Mouse (Mus musculus) forebrain, embryonic 15.5 days (tissue): ENCODE results near the gene Fcrl6. TPM values are rescaled to one million over a fixed set of nuclear protein-coding genes. Genes with fewer than 3 reads are reported as not detected.

ENCODE experiments used
- ATAC-seq: fragments of 200-750 bp; cut with Nextera tagmentation; replicated peaks from 2 replicates; pipeline ENCODE4 v1.8.0; 2017; ENCODE audit warnings: mild to moderate bottlenecking, moderate TSS enrichment, moderate library complexity
- H3K27ac ChIP-seq: fragments of 300-500 bp; sonication (generic); replicated peaks from 2 replicates; pipeline ENCODE4 v1.5.1; 2015; ENCODE audit warnings: mild to moderate bottlenecking, inconsistent platforms
- H3K27me3 ChIP-seq: fragments of 300-500 bp; sonication (generic); 2 replicates; pipeline ENCODE4 v1.6.1; 2015; ENCODE audit warnings: inconsistent platforms
- H3K36me3 ChIP-seq: fragments of 300-500 bp; sonication (generic); 2 replicates; pipeline ENCODE4 v1.6.1; 2015; ENCODE audit warnings: mild to moderate bottlenecking, inconsistent platforms
- H3K4me1 ChIP-seq: fragments of 300-500 bp; sonication (generic); 2 replicates; pipeline ENCODE4 v1.6.1; 2015; ENCODE audit warnings: inconsistent platforms
- H3K4me2 ChIP-seq: fragments of 300-500 bp; sonication (generic); replicated peaks from 2 replicates; pipeline ENCODE4 v1.6.1; 2015; ENCODE audit warnings: mild to moderate bottlenecking, inconsistent platforms
- H3K4me3 ChIP-seq: fragments of 300-500 bp; sonication (generic); 2 replicates; pipeline ENCODE4 v1.5.1; 2015; ENCODE audit warnings: mild to moderate bottlenecking, inconsistent platforms
- H3K9ac ChIP-seq: fragments of 300-500 bp; sonication (generic); replicated peaks from 2 replicates; pipeline ENCODE4 v1.6.1; 2015; ENCODE audit warnings: mild to moderate bottlenecking, inconsistent platforms
- H3K9me3 ChIP-seq: fragments of 300-500 bp; sonication (generic); 2 replicates; pipeline ENCODE4 v1.6.1; 2016; ENCODE audit warnings: inconsistent platforms
- WGBS: fragments of 180-500 bp; shearing (Covaris S2); methylation state at CpG from one replicate; pipeline ENCODE4 v1.1.7; 2015; ENCODE audit warnings: mixed read lengths; 5-methylcytosine and 5-hydroxymethylcytosine counted together
- polyA plus RNA-seq: library from polyadenylated mRNA; unstranded; fragments of >200 nt; fragmentation: Nextera tagmentation; extraction: Ambion mirVana; gene quantifications from 2 replicates; pipeline ENCODE4 v1.2.1, GENCODE M21; 2015

Gene Fcrl6
- polyA plus RNA-seq, 1 experiment from 2014 or later = not detected

DNA sequence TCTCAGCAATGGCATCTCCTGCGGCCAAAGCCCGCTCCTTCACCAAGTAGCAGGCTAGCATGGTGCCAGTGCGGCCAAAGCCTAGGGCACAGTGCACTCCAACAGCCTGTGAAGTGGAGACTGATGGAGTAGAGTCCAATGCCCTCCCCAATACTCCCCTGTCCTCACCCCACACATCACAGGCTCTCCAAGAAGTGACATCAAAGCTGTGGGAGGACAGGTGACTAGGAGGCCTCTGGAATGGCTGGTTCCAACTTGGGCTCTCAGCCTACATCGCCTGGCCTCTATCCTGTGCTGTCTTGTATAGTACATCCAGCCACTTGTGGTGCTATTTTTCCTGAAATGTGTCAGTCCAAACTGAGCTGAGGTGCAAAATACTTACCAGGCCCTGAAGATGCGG is 29.4 kb upstream of the Fcrl6 start:
- H3K9ac ChIP-seq = no peak overlapping the region
- 0 out of 2 replicates have a peak, but pooled peaks cover 3% of the 10 kb centered on the region for H3K4me1 ChIP-seq
- no peaks in the 10 kb centered on the region for H3K27me3 ChIP-seq
- WGBS = 85% methylated on average over 5 of the region's 5 CpGs
- H3K4me3 ChIP-seq = no peak overlapping the region
- no peak overlapping the region for H3K4me2 ChIP-seq
- ATAC-seq = no peak
- no peak overlapping the region for H3K27ac ChIP-seq
- no peaks in the 10 kb centered on the region for H3K9me3 ChIP-seq
- H3K36me3 ChIP-seq = no peaks in the 10 kb centered on the region

- H3K9me3 ChIP-seq = no peaks in the 10 kb centered on the region
- no peak for ATAC-seq
- no peak overlapping the region for H3K4me2 ChIP-seq
- no peak overlapping the region for H3K27ac ChIP-seq
- no peaks in the 10 kb centered on the region for H3K36me3 ChIP-seq
- no peaks in the 10 kb centered on the region for H3K27me3 ChIP-seq
- no peak overlapping the region for H3K4me3 ChIP-seq
- H3K4me1 ChIP-seq = 0 out of 2 replicates have a peak, but pooled peaks cover 3% of the 10 kb centered on the region
- WGBS = 83% methylated on average over 7 of the region's 7 CpGs
- no peak overlapping the region for H3K9ac ChIP-seq
Observed at GRCm38 (mm10) chr1:172629831-172630230, 27.5 kb upstream of the Fcrl6 start.

DNA sequence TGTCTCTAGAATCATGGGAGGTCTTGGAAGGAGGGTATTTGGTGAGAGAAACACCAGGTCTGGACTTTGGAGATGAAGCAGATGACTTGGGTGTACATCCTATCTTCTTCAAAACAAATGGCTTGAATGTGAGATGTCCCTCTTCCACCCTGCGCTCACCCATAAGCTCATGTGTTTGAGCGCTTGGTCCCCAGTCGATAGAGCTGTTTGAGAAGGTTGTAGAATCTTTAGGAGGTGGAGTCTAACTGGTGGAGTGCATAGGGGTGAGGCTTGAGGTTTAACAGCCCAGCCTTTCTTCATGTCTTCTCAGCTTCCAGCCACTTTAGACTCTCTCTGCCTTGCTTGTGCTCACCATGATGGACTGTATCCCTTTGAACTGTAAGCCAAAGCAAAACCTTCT is 24.0 kb upstream of the Fcrl6 start:
- no peak for ATAC-seq
- no peaks in the 10 kb centered on the region for H3K36me3 ChIP-seq
- H3K9ac ChIP-seq = no peak overlapping the region
- H3K4me2 ChIP-seq = no peak overlapping the region
- H3K4me3 ChIP-seq = no peak overlapping the region
- H3K9me3 ChIP-seq = no peaks in the 10 kb centered on the region
- no peak overlapping the region for H3K27ac ChIP-seq
- WGBS = 95% methylated on average over 3 of the region's 3 CpGs
- H3K27me3 ChIP-seq = no peaks in the 10 kb centered on the region
- H3K4me1 ChIP-seq = no peaks in the 10 kb centered on the region

DNA sequence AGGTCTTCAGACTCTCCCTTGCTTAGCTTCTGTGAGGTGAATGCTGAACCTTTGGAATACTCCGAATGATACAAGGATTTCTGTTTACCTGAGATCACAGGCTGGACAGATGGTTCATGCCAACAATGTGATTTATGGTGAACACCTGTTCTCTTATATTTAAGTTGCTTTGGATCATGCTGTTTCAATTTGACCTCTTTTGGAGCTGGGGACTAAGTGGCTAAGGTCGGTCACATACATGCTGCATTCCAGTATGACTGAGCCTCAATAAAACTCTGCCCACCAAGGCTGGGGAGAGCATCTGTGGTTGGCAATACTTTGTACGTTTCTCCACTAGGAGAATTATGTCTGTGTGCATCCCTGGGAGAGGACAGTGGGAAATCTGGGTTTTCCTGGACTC is 21.7 kb upstream of the Fcrl6 start:
- Histone ChIP-seq H3K9ac (no peak overlapping the region), H3K4me2 (no peak overlapping the region), H3K36me3 (no peaks in the 10 kb centered on the region), H3K27ac (no peak overlapping the region), H3K27me3 (no peaks in the 10 kb centered on the region), H3K4me1 (no peaks in the 10 kb centered on the region), H3K9me3 (no peaks in the 10 kb centered on the region), H3K4me3 (no peak overlapping the region)
- WGBS = 91% methylated on average over 3 of the region's 3 CpGs
- ATAC-seq = no peak

DNA sequence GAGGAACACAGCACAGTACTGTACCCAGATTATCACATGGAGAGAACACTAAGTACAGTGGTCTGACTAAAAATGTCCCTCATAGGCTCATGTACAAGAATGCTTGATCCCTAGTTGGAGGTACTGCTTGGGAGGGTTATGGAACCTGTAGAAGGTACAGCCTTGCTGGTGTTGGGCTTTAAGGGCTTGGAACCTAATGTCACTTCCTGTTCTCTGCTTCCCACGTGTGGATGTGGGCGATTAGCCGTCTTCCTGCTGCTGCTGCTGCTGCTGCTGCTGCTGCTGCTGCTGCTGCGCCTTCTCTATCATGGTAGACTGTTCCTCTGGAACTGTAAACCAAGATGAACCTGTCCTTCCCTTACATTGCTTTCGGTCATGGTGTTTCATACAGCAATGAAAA is 21.2 kb upstream of the Fcrl6 start:
- 82% methylated on average over 5 of the region's 5 CpGs for WGBS
- no peak overlapping the region for H3K4me2 ChIP-seq
- H3K9me3 ChIP-seq = no peaks in the 10 kb centered on the region
- H3K4me3 ChIP-seq = no peak overlapping the region
- no peak for ATAC-seq
- H3K27me3 ChIP-seq = no peaks in the 10 kb centered on the region
- no peaks in the 10 kb centered on the region for H3K36me3 ChIP-seq
- no peak overlapping the region for H3K27ac ChIP-seq
- no peak overlapping the region for H3K9ac ChIP-seq
- no peaks in the 10 kb centered on the region for H3K4me1 ChIP-seq

DNA sequence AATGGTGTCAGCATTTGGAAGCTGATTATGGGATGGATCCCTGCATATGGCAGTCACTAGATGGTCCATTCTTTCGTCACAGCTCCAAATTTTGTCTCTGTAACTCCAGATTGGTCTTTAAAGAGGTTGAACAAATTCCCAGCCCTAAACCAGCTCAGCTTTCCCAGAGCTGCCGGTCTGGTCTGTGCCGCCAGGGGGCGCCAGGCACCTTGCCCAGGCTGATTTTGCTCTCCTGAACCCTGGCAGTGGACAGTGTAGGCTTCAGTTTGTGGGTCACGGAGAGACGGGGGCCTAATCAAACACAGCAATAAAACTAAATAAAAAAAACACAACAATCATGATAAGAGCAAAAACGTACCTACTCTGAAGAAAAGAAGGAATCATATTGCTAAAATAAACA is 16.9 kb upstream of the Fcrl6 start:
- Histone ChIP-seq H3K27ac (no peak overlapping the region), H3K9ac (no peak overlapping the region), H3K4me2 (no peak overlapping the region), H3K36me3 (no peaks in the 10 kb centered on the region), H3K4me1 (peaks cover 12% of the 10 kb centered on the region), H3K4me3 (no peak overlapping the region), H3K9me3 (no peaks in the 10 kb centered on the region), H3K27me3 (no peaks in the 10 kb centered on the region)
- 17% methylated on average over 7 of the region's 7 CpGs for WGBS
- no peak for ATAC-seq

DNA sequence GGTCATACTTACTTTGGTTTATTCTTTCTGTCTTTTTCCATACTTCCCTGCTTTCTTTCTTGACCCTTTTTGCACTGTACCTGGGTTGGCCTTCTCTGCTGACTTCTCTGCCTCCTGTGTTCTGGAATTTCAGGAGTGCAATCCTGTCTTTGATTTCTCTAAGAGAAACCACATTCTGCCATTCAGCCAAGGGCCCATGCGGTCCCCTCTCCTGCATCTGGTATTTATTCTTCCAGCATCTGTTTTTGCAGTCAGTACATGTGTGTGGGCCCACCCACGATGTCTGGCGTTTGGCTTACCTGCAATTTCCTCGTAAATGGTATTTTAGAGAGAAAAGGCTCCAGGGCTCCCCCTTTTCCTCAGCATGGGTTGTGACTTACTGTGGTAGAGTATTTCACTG is 15.8 kb upstream of the Fcrl6 start:
- no peak for ATAC-seq
- Histone ChIP-seq H3K27me3 (no peaks in the 10 kb centered on the region), H3K4me3 (no peak overlapping the region), H3K36me3 (no peaks in the 10 kb centered on the region), H3K4me2 (no peak overlapping the region), H3K27ac (no peak overlapping the region), H3K9me3 (no peaks in the 10 kb centered on the region), H3K4me1 (peaks cover 12% of the 10 kb centered on the region), H3K9ac (no peak overlapping the region)
- WGBS = 83% methylated on average over 4 of the region's 4 CpGs

DNA sequence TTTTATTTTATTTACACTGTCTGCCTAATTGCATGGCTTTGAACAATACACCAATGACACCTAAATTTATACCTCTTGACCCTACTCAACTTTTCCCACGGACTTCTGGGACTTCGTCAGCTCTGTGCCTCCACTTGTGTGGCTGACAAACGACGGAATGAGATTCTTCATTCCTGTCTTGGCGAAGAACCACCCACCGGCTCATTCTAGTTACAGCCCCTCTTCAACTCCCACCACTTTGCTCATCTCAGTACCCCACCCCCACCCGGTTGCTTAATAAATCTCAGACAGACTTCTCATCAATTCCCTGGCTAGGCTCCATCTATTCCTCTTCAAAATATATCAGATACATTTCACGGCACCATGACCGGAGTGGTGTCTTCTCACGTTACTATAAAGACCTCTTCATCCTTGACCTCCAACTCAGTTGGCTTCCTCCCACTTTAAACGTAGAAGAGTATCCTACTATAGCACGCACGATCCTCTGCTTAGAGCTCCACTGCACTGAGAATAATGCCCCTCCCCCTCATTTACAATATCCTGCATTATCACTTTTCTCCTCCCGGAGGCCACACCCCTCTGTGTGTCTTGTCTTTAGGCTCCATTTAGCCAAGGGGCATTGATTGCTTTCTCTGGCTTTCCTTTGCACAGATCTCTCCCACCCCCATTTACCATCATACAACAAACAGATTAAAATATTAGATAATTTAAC is 15.2 kb upstream of the Fcrl6 start:
- no peaks in the 10 kb centered on the region for H3K27me3 ChIP-seq
- peak; percentile 27 for ATAC-seq
- no peaks in the 10 kb centered on the region for H3K9me3 ChIP-seq
- H3K4me1 ChIP-seq = peaks cover 12% of the 10 kb centered on the region
- peak overlapping the region; percentile 46 for H3K9ac ChIP-seq
- H3K27ac ChIP-seq = no peak overlapping the region
- H3K4me3 ChIP-seq = peak overlapping the region; percentile 38
- peak overlapping the region; percentile 76 for H3K4me2 ChIP-seq
- no peaks in the 10 kb centered on the region for H3K36me3 ChIP-seq
- WGBS = 42% methylated on average over 14 of the region's 14 CpGs

DNA sequence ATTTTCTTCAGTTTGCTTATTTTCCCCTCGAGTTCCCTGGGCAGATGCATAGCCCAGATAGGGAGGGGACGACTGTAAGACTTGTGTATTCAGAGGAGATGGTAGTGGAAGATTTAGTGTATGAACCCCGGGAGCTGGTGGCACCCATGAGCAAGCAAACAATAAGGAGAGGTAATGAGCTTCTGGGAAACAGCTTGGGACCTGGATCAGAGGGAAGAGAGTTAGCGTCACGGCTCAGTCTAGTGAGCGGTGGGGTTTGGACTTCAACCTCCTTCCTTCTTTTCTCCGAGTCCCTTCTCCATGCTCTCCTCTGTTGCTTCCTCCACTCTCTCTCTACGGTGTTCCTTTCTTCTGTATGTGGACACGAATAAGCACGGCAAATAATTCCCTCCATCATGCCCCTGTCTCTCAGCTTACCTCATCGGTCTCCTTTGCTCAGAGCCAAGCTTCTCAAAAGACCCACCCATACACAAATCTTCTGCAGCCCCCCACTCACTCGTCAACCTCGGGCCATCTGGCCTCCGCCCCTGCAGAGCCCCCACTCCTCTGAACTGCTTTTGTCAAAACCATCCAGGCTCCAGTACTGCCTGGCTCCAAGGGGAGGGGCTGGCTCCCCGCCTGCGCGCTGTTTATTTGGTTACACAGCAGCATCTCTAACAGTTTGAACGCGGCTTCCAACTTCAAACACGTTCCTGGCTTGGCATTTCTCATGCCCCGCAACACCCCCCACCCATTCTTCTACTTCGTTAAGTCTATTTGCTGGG is 14.4 kb upstream of the Fcrl6 start:
- no peak overlapping the region for H3K27ac ChIP-seq
- ATAC-seq = peak; percentile 85

DNA sequence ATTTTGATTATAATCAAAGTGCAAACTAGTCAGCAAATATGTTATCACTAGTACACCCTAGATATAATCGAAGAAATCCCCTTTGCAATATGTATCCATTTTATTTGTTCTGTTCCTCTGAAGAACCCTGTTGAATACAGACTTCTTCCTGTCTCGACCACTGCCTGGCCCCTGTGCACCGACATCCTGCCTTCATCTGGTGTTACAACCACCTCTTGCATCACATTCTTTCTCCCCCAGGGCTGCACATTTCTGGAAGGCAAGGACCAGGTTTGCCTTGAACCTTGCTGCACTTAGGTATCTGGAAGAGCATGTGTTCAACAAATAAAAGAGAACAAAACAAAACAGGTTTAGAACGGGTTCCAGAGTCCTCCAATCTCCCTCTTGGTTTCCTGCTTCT is 13.1 kb upstream of the Fcrl6 start:
- 89% methylated on average over 4 of the region's 4 CpGs for WGBS
- ATAC-seq = no peak
- Histone ChIP-seq H3K9ac (no peak overlapping the region), H3K36me3 (no peaks in the 10 kb centered on the region), H3K4me3 (no peak overlapping the region), H3K4me2 (no peak overlapping the region), H3K4me1 (peaks cover 12% of the 10 kb centered on the region), H3K27ac (no peak overlapping the region), H3K9me3 (no peaks in the 10 kb centered on the region), H3K27me3 (no peaks in the 10 kb centered on the region)

More for the DNA sequence above, 14.4 kb upstream of the Fcrl6 start:
- H3K4me3 ChIP-seq = peak overlapping the region; percentile 38
- no peaks in the 10 kb centered on the region for H3K36me3 ChIP-seq
- H3K27me3 ChIP-seq = no peaks in the 10 kb centered on the region
- H3K4me1 ChIP-seq = peaks cover 12% of the 10 kb centered on the region
- WGBS = 8% methylated on average over 22 of the region's 22 CpGs
- H3K9me3 ChIP-seq = no peaks in the 10 kb centered on the region
- H3K9ac ChIP-seq = peak overlapping the region; percentile 46
- peak overlapping the region; percentile 76 for H3K4me2 ChIP-seq

DNA sequence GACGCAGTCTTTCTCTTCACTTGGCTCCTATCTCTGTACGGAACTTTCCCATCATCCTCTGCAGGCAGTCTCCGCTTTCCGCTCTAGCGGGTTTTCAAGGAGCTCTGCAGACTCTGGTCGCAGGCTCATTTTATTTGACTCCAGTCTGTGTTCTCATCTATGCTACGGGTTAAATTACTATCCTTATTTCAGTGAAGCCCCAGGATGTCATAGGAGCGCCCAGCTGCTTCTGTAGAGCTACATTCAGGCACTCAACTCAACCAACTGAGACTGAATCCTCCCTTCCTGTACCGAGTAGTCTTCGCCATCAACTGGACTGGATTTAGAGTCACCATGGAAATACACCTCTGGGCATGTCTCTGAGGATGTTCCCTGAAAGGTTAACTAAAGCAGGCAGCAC is 12.3 kb upstream of the Fcrl6 start:
- H3K27ac ChIP-seq = no peak overlapping the region
- H3K27me3 ChIP-seq = no peaks in the 10 kb centered on the region
- H3K4me2 ChIP-seq = no peak overlapping the region
- no peak overlapping the region for H3K4me3 ChIP-seq
- H3K9me3 ChIP-seq = no peaks in the 10 kb centered on the region
- H3K9ac ChIP-seq = no peak overlapping the region
- WGBS = 84% methylated on average over 10 of the region's 10 CpGs
- H3K36me3 ChIP-seq = no peaks in the 10 kb centered on the region
- no peak for ATAC-seq
- peaks cover 12% of the 10 kb centered on the region for H3K4me1 ChIP-seq

DNA sequence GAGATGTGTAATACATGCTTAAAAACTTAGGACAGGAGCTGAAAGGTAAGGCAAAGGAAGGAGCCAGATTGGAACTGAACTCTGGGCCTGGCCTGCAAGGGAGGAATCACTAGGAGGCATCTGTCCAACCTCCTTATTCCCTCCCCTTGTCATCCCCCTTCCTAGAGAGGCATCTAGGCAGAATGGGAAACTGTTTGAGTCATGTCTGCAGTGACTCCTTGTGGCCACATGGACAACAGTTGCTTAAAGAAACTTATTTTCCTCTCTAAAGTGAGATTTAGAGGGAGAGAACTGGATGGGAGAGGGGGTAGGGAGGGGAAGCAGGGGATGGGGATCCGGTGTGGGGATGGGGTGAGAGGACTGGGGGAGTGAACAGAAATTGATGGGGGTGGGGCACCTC is 10.4 kb upstream of the Fcrl6 start:
- Histone ChIP-seq H3K4me1 (peaks cover 12% of the 10 kb centered on the region), H3K9me3 (no peaks in the 10 kb centered on the region), H3K27me3 (no peaks in the 10 kb centered on the region), H3K9ac (no peak overlapping the region), H3K27ac (no peak overlapping the region), H3K4me3 (no peak overlapping the region), H3K36me3 (no peaks in the 10 kb centered on the region), H3K4me2 (no peak overlapping the region)
- WGBS = 56% methylated on average over 1 of the region's 1 CpGs
- ATAC-seq = no peak
